Mouse (Mus musculus): ENCODE measurements at regions not wholly inside any gene's neighbourhood (a gene's known extent, or its start where the extent isn't known, plus 50 kb on each side); places are given as distances from the start of the nearest gene placed in this dataset.

- Histone ChIP-seq H3K27ac (ENCODE audit: control insufficient read depth, low read depth, low read length) (no peak overlapping the region), H3K9ac (ENCODE audit: control insufficient read depth, low read depth, low read length, poor library complexity, severe bottlenecking) (no peak overlapping the region)
Measured at GRCm38 (mm10) chr9:83283249-83283648, 136.8 kb upstream of the Hmgn3 start.

GRCm38 (mm10) chr9:83277791-83278190 is 131.3 kb upstream of the Hmgn3 start:
- Histone ChIP-seq H3K4me3 (ENCODE audit: control insufficient read depth in 1 of 2, insufficient read depth in 1 of 2, low read depth in 2 of 2, low read length in 2 of 2) (no peak overlapping the region), H3K9ac (ENCODE audit: control insufficient read depth, low read depth, low read length, poor library complexity, severe bottlenecking) (no peak overlapping the region), H3K9me3 (replicated peaks; ENCODE audit: insufficient read depth, low read length) (no peaks in the 10 kb centered on the region), H3K27me3 (ENCODE audit: control insufficient read depth in 1 of 2, insufficient read depth in 2 of 2, low read length in 2 of 2) (no peaks in the 10 kb centered on the region), H3K27ac (ENCODE audit: control insufficient read depth, low read depth, low read length) (no peak overlapping the region), H3K79me2 (ENCODE audit: control insufficient read depth, insufficient read depth, low read length, poor library complexity) (no peaks in the 10 kb centered on the region), H3K4me1 (ENCODE audit: control insufficient read depth in 1 of 2, insufficient read depth in 2 of 2, low read length in 2 of 2) (no peaks in the 10 kb centered on the region), H3K36me3 (ENCODE audit: control insufficient read depth in 1 of 2, insufficient read depth in 2 of 2, low read length in 2 of 2) (no peaks in the 10 kb centered on the region)
- no peak for TF ChIP-seq CHD2 (IDR thresholded peaks at IDR 0.05; ENCODE audit: low read length)
- DNase-seq (ENCODE audit: low read depth, low spot score): no peak

More at GRCm38 (mm10) chr9:83283249-83283648, 136.8 kb upstream of the Hmgn3 start:
- Histone ChIP-seq H3K27me3 (ENCODE audit: control insufficient read depth in 1 of 2, insufficient read depth in 2 of 2, low read length in 2 of 2) (no peaks in the 10 kb centered on the region), H3K79me2 (ENCODE audit: control insufficient read depth, insufficient read depth, low read length, poor library complexity) (no peaks in the 10 kb centered on the region), H3K9me3 (replicated peaks; ENCODE audit: insufficient read depth, low read length) (no peaks in the 10 kb centered on the region), H3K4me1 (ENCODE audit: control insufficient read depth in 1 of 2, insufficient read depth in 2 of 2, low read length in 2 of 2) (no peaks in the 10 kb centered on the region), H3K4me3 (ENCODE audit: control insufficient read depth in 1 of 2, insufficient read depth in 1 of 2, low read depth in 2 of 2, low read length in 2 of 2) (no peak overlapping the region), H3K36me3 (ENCODE audit: control insufficient read depth in 1 of 2, insufficient read depth in 2 of 2, low read length in 2 of 2) (no peaks in the 10 kb centered on the region)
- no peak for DNase-seq (ENCODE audit: low read depth, low spot score)
- TF ChIP-seq ZKSCAN1 (IDR thresholded peaks at IDR 0.05; ENCODE audit: low read depth, low read length): no peak
- no peak for TF ChIP-seq MXI1 (IDR thresholded peaks at IDR 0.05; ENCODE audit: low read depth, low read length)
- no peak for TF ChIP-seq GATA1 (IDR thresholded peaks at IDR 0.05; ENCODE audit: low read depth, low read length)
- no peak for TF ChIP-seq E2F4 (IDR thresholded peaks at IDR 0.05; ENCODE audit: borderline replicate concordance, low read depth, low read length)
- TF ChIP-seq ZMIZ1 (IDR thresholded peaks at IDR 0.05; ENCODE audit: low read depth, low read length): no peak
- no peak for TF ChIP-seq RAD21 (IDR thresholded peaks at IDR 0.05; ENCODE audit: low read depth, low read length)
- TF ChIP-seq RCOR1 (IDR thresholded peaks at IDR 0.05; ENCODE audit: low read depth, low read length): no peak
- TF ChIP-seq ELF1 (IDR thresholded peaks at IDR 0.05; ENCODE audit: low read depth, low read length): no peak
- TF ChIP-seq JUND (IDR thresholded peaks at IDR 0.05; ENCODE audit: low read depth, low read length): no peak
- TF ChIP-seq ETS1 (IDR thresholded peaks at IDR 0.05; ENCODE audit: low read depth, low read length): no peak
- TF ChIP-seq CHD2 (IDR thresholded peaks at IDR 0.05; ENCODE audit: low read length): no peak
- TF ChIP-seq NRF1 (IDR thresholded peaks at IDR 0.05; ENCODE audit: insufficient read depth, low read depth, low read length, poor library complexity, severe bottlenecking): no peak

DNA sequence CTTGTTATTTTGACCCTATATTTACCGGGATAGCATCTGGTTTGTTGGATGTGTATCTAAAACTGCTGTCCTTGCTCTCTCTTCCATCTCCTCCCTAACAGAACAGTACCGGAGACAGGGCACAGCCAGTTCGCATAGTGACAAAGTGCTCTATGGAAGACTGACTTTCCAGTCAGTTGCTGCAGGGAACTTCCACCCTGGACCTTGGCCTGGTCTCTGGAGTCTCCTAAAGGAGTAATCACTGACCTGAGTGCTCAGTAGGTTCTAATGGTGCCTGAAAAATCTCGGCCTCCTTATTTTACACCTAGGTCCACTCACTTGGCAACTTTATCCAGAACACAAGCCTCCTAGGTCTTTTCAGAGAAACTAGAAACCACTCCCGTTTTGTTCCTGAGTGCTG is 130.9 kb upstream of the Hmgn3 start:
- TF ChIP-seq GABPA (IDR thresholded peaks at IDR 0.05; ENCODE audit: low read depth, low read length): no peak
- Histone ChIP-seq H3K27ac (ENCODE audit: control insufficient read depth, low read depth, low read length) (no peak overlapping the region), H3K9ac (ENCODE audit: control insufficient read depth, low read depth, low read length, poor library complexity, severe bottlenecking) (no peak overlapping the region)

More for the DNA sequence above, 130.9 kb upstream of the Hmgn3 start:
- no peaks in the 10 kb centered on the region for H3K4me1 ChIP-seq (ENCODE audit: control insufficient read depth in 1 of 2, insufficient read depth in 2 of 2, low read length in 2 of 2)
- H3K4me3 ChIP-seq (ENCODE audit: control insufficient read depth in 1 of 2, insufficient read depth in 1 of 2, low read depth in 2 of 2, low read length in 2 of 2): no peak overlapping the region
- H3K36me3 ChIP-seq (ENCODE audit: control insufficient read depth in 1 of 2, insufficient read depth in 2 of 2, low read length in 2 of 2): no peaks in the 10 kb centered on the region
- H3K27me3 ChIP-seq (ENCODE audit: control insufficient read depth in 1 of 2, insufficient read depth in 2 of 2, low read length in 2 of 2): no peaks in the 10 kb centered on the region
- no peaks in the 10 kb centered on the region for H3K9me3 ChIP-seq (replicated peaks; ENCODE audit: insufficient read depth, low read length)
- no peak for DNase-seq (ENCODE audit: low read depth, low spot score)
- no peaks in the 10 kb centered on the region for H3K79me2 ChIP-seq (ENCODE audit: control insufficient read depth, insufficient read depth, low read length, poor library complexity)
